Mouse (Mus musculus) adrenal gland, postnatal 0 days (tissue): ENCODE measurements around the gene Cyp2c39. TPM values are rescaled to one million over a fixed set of nuclear protein-coding genes. Genes with fewer than 3 reads are reported as not detected.

Experiments
- polyA plus RNA-seq: library from polyadenylated mRNA; unstranded; fragments of >200 nt; fragmentation: Nextera tagmentation; extraction: Ambion mirVana; gene quantifications from 2 replicates; pipeline ENCODE4 v1.2.1, GENCODE M21; 2015

Cyp2c39 gene
- polyA plus RNA-seq = not detected in 2 replicates

GRCm38 (mm10) chr19:39510534-39510933 lies at the start of gene Cyp2c39:
Cyp2c39 (plus strand) TSS chr19:39510862.

GRCm38 (mm10) chr19:39462941-39463340 lies 47.7 kb upstream of the Cyp2c39 start, which contains the start of gene Cyp2c38:
Cyp2c38 (minus strand) TSS chr19:39463075.

Other genes with a start within 250 kb of the Cyp2c39 start
- not detected in 2 replicates for gene Cyp2c29, start 241.5 kb upstream of the Cyp2c39 start, polyA plus RNA-seq
- not detected in 2 replicates for gene Cyp2c38, start 47.8 kb upstream of the Cyp2c39 start, polyA plus RNA-seq
- 0.44 TPM in 1 of 2 replicates, not detected in the other for gene Cyp2c67, start 138.2 kb downstream of the Cyp2c39 start, polyA plus RNA-seq
- 6.2 and 9.3 TPM in 2 replicates for gene Cyp2c68, start 230.2 kb downstream of the Cyp2c39 start, polyA plus RNA-seq